ENCODE assay signal across 10 mouse cellular contexts in genomic region chr11:17352148-17353130, GRCm38 (mm10).
DNase-seq lines count a peak whose midpoint lies in the region; ATAC-seq and TF ChIP-seq lines count a peak whose summit lies in the region.
"Had no signal": no experiment of that assay in that cellular context is flagged by ENCODE, and none has a peak within 500 bp of the region (broad histone marks: within the 10 kb centered on the region; RNA-seq: fewer than 3 reads in every experiment).

No protein-coding gene starts in this region.

- ATAC-seq in forebrain, postnatal 0 days, result peak; percentile 64
- ATAC-seq in monocyte, adult 5-6 weeks (replicated peaks; ENCODE audit: insufficient number of reproducible peaks, low FRiP score, low TSS enrichment, poor library complexity, severe bottlenecking), result no peak
- ATAC-seq in inflammation-experienced regulatory T-cells, adult 6 months, result no peak

- WGBS in forebrain, postnatal 0 days, result 55% methylated on average over 17 of the region's 17 CpGs

- peaks cover 0 to 4% of the 10 kb centered on the region in 2 experiments; a peak in 1 of 4 replicates for H3K4me1 ChIP-seq in ES-E14 (ENCODE audit: control insufficient read depth in 2 of 2, insufficient read depth in 2 of 2, low read length in 2 of 2, poor library complexity in 1 of 2)
- H3K4me1 ChIP-seq in forebrain, postnatal 0 days (ENCODE audit: insufficient read depth), result 0 out of 2 replicates have a peak, but pooled peaks cover 7% of the 10 kb centered on the region
- H3K4me1 ChIP-seq: liver, embryonic 15.5 days had no signal

- H3K27me3 ChIP-seq in forebrain, postnatal 0 days (ENCODE audit: insufficient read depth, low read length), result no peaks in the 10 kb centered on the region
- H3K27me3 ChIP-seq: liver, embryonic 15.5 days had no signal

- no peak overlapping the region for H3K27ac ChIP-seq in ES-E14 (ENCODE audit: insufficient read depth, low read depth, low read length, poor library complexity, severe bottlenecking)
- no peak overlapping the region for H3K27ac ChIP-seq in forebrain, postnatal 0 days (ENCODE audit: low read depth, low read length)
- H3K27ac ChIP-seq: liver, embryonic 15.5 days had no signal

- DNase-seq in embryo, embryonic 11 days, result peak; percentile 9
- DNase-seq in embryo, embryonic 10.5 days (ENCODE audit: low spot score), result no peak
- peak; percentile 20 for DNase-seq in ES-E14 (ENCODE audit: low read depth, low spot score)
- DNase-seq in forebrain, postnatal 0 days, result peak; percentile 9
- DNase-seq in left cerebral cortex, postnatal 4 days, result peak; percentile 65
- DNase-seq in urinary bladder, postnatal 36 days (ENCODE audit: low spot score in 2 of 2), result no peak
- DNase-seq: right cerebral cortex, adult 18-20 months had no signal

- H3K4me3 ChIP-seq in ES-E14 (ENCODE audit: insufficient read depth in 1 of 2, low read depth in 1 of 2, low read length in 2 of 2, poor library complexity in 1 of 2, severe bottlenecking in 1 of 2), result no peak overlapping the region
- no peak overlapping the region for H3K4me3 ChIP-seq in forebrain, postnatal 0 days (ENCODE audit: low read depth, low read length)
- H3K4me3 ChIP-seq: liver, embryonic 15.5 days had no signal

- intact Hi-C loops in left cerebral cortex, postnatal 4 days (cut with DNase I), result no loop called here

- H3K36me3 ChIP-seq in ES-E14 (ENCODE audit: control insufficient read depth, insufficient read depth, low read length, poor library complexity, severe bottlenecking), result no peaks in the 10 kb centered on the region
- no peaks in the 10 kb centered on the region for H3K36me3 ChIP-seq in forebrain, postnatal 0 days (ENCODE audit: insufficient read depth)
- H3K36me3 ChIP-seq: liver, embryonic 15.5 days had no signal

- TF ChIP-seq CTCF in forebrain, postnatal 0 days (IDR thresholded peaks at IDR 0.05; ENCODE audit: low read depth), result no peak

- in situ Hi-C loops in ES-E14 (cut with MboI; ENCODE audit: low sequenced_read_pairs in 2 of 2, unreplicated experiment in 2 of 2), result no loop called here

- H3K9me3 ChIP-seq in ES-E14 (ENCODE audit: control insufficient read depth, insufficient read depth, low read depth, low read length), result no peaks in the 10 kb centered on the region
- no peaks in the 10 kb centered on the region for H3K9me3 ChIP-seq in forebrain, postnatal 0 days (ENCODE audit: low read length)
- H3K9me3 ChIP-seq: liver, embryonic 15.5 days had no signal

- no peak overlapping the region for H3K9ac ChIP-seq in ES-E14 (ENCODE audit: insufficient read depth, low read depth, low read length, poor library complexity, severe bottlenecking)
- H3K9ac ChIP-seq in forebrain, postnatal 0 days, result no peak overlapping the region
- H3K9ac ChIP-seq: liver, embryonic 15.5 days had no signal

- H3K4me2 ChIP-seq in forebrain, postnatal 0 days (ENCODE audit: low read depth), result no peak overlapping the region
- H3K4me2 ChIP-seq: liver, embryonic 15.5 days had no signal

TF ChIP-seq in ES-E14, 5 proteins besides CTCF, POLR2A, EP300 and RAD21:
- TF ChIP-seq ZNF384 (IDR thresholded peaks at IDR 0.05; ENCODE audit: low read depth, low read length) (no peak), MAFK (IDR thresholded peaks at IDR 0.05; ENCODE audit: insufficient read depth, low read depth, low read length) (no peak), CHD2 (IDR thresholded peaks at IDR 0.05; ENCODE audit: low read depth, low read length) (no peak), ZC3H11A (IDR thresholded peaks at IDR 0.05; ENCODE audit: borderline replicate concordance, low read depth, low read length) (no peak), HCFC1 (IDR thresholded peaks at IDR 0.05; ENCODE audit: borderline replicate concordance, insufficient read depth, low read length) (no peak)

Comparison
In these comparisons a context has a peak if more than half of its experiments do, and no peak if none do; other contexts are left out.
1. DNase-seq: peak in embryo, embryonic 11 days (single experiment), ES-E14 (single experiment), forebrain, postnatal 0 days (single experiment) and left cerebral cortex, postnatal 4 days (single experiment); none in embryo, embryonic 10.5 days (single experiment) and urinary bladder, postnatal 36 days (0 of 2).